Mouse (Mus musculus): ENCODE measurements at regions not wholly inside any gene's neighbourhood (a gene's known extent, or its start where the extent isn't known, plus 50 kb on each side); places are given as distances from the start of the nearest gene placed in this dataset.
A peak's percentile ranks its signal among the peaks of the same experiment; 100 is the strongest.

- no peak for DNase-seq
Measured at GRCm38 (mm10) chr16:27878499-27878898, 489.8 kb downstream of the Ccdc50 start.

- DNase-seq, result no peak
Measured at GRCm38 (mm10) chr16:27878950-27879349, 490.3 kb downstream of the Ccdc50 start.

GRCm38 (mm10) chr16:27884363-27884762 lies 495.7 kb downstream of the Ccdc50 start:
- no peak for DNase-seq

DNA sequence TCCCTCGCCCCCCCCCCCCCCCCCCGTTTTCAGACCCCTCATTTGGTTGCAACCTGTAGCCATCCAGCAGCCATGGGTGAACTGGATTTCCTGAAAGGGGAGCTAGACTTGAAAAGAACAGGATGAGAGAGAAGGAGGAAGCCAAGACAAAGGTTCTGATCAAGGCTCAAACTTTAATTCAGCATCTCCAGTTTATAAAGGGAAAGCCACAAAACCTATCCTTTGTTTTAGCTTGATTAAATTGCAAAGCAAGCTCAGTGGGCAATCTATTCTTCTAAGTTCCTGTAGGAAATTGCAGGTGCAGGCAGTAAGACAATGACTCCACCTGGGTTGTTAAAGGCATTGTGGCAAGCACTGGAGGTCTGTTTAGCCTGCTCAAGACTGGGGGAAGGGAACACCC lies 517.4 kb downstream of the Ccdc50 start:
- DNase-seq, result no peak

DNA sequence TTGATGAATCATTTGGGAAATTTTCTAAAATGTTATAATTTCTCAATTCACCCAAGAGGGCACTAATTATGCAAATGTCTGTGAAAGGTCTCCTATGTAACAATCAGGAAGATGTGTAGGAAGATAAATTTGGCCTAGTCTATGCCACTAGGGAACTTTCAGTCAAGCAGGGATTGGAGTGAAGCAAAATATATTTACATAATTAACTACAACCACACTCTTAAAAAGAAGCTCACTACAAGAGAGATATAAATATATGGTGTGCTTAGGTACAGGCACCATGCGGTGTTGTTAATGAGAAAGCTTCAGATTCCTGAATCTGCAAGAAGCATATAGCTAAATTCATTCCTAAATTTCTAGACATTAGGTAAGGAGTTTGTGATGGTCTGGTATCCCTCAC lies 526.8 kb downstream of the Ccdc50 start:
- no peak for DNase-seq

DNA sequence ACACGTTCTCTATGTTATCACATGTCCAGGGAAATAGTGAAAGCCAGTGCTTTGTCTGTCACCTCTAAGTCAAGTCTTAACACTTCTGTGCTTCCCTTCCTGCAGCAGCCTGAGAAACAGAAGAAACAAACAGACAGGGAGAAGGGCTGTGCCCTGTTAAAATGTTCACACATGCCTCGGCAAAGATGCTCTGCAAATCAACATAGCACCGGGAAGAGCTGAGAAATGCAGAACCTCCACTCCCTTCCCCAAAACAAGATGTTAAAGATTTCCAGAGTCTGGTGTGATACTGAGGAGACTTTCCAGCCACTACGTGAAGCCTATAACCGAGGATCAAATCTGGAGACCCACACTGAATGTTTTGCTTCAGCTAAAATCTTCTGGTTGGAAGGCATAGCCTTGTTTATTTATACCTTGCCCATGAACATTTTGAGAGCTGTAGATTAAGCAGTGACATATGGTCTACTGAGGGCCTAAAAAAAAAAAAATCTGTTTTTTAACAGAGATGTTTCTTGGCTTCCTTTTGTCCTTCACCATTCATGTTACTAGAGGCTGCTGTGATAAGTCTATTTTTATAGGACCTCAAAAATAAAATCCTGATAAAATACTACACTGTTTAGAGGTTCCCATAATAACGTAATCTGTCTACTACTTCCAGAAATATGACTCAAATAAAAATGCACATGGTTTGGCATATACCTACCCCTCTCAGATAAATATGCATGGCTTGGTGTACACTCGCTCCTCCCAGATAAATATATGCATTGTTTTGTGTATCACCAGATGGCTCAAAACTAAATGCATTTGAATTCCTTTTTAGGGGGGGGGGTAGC lies 537.1 kb downstream of the Ccdc50 start:
- DNase-seq, result peak; percentile 1

DNA sequence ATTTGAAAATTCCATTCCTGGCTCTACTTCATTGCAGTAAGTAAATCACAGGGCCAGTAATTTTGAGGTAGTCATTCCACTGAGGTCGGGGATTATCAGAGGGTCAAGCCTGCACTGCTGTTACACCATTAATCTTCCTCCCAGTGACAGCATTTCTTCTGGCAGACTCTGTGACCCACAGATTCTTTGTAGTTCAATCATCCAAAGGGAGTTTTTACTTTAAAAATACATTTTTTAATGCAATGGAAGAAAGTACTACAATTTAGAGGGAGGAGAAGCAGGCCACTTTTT lies 537.6 kb downstream of the Ccdc50 start:
- no peak for DNase-seq

DNA sequence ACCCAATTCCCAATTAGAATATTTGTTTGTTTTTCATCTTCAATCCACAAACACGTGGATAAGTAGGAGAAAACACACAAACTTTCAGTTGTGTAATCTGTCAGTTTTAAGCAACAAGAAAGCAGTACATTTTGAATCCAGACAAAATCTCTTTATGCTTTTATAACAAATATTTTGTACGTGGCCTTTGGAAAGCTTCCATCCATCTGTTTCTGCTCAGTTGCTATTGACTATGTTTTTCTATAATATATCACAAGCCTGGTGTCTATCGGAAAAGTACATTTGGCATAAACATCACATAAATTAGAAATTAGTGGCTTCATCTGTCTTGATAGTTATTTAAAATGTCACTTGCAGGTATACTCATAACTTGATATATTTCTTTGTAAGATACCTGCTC lies 560.6 kb downstream of the Ccdc50 start:
- no peak for DNase-seq

- peak; percentile 46 for DNase-seq
Measured at GRCm38 (mm10) chr16:27949811-27950210, 561.1 kb downstream of the Ccdc50 start.

- no peak for DNase-seq
Measured at GRCm38 (mm10) chr16:27962811-27963210, 574.1 kb downstream of the Ccdc50 start.

- DNase-seq, result no peak
Measured at GRCm38 (mm10) chr16:27978730-27979440, 590.2 kb downstream of the Ccdc50 start.

- DNase-seq, result no peak
Measured at GRCm38 (mm10) chr16:28015276-28015897, 626.7 kb downstream of the Ccdc50 start.

GRCm38 (mm10) chr16:28018311-28018710 lies 629.6 kb downstream of the Ccdc50 start:
- DNase-seq, result no peak

GRCm38 (mm10) chr16:28038954-28039353 lies 650.3 kb downstream of the Ccdc50 start:
- DNase-seq, result no peak

GRCm38 (mm10) chr16:28043046-28043445 lies 654.4 kb downstream of the Ccdc50 start:
- no peak for DNase-seq

DNA sequence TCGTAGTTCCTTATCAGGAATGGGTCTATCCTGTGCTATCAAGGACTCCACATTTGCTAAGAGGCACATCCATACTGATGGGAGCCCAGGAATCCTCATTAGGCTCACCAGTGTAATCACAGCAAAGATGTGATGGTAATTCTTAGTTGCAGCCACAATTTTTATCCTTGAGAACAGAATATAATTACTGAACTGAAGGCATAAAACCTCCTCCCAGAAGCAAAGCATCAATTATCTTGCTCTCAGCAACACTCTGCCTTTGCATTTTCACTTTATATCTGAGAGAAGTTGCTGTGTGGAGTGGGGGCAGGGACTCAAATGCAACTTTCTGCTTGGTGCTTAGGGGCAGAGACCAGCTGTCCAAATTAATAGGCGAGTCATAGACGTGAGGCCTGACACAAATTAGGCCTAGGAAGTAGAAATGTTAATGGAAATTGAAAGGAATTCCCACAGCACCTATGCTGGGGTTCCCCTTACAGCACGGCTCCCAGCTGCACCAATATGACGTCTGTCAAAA lies 676.2 kb downstream of the Ccdc50 start:
- DNase-seq, result no peak

GRCm38 (mm10) chr16:28082891-28083649 lies 669.8 kb downstream of the Fgf12 start:
- DNase-seq, result no peak

DNA sequence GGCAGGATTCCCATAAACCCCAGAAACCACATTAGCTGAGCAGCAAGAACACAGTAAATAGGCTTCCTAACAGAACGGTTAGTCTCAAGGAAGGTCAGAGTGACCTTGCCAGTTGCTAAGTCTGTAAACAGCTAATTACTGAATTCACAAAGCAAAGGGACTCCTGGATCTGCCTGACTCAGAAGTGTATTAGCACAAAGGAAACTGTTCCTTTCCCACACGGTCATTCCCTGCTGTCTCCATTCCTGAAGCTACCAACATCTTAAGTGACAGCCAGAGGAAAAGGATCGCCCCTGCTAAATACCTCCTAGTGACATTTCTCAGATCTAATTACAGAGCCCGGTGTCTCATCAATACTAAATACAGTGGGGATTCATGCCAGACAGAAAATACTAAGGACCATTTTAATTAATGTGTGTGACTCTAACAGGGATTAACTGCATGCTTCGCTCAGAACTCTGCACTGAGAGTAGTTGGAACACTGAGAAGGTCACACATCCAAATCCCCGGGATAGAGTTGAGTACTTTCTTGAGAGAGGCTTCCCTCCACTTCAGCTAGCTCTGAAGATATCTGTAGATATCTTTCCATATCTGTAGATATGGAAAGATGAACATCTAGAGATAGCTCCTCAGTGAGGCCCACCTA lies 663.3 kb downstream of the Fgf12 start:
- DNase-seq, result peak; percentile 14

DNA sequence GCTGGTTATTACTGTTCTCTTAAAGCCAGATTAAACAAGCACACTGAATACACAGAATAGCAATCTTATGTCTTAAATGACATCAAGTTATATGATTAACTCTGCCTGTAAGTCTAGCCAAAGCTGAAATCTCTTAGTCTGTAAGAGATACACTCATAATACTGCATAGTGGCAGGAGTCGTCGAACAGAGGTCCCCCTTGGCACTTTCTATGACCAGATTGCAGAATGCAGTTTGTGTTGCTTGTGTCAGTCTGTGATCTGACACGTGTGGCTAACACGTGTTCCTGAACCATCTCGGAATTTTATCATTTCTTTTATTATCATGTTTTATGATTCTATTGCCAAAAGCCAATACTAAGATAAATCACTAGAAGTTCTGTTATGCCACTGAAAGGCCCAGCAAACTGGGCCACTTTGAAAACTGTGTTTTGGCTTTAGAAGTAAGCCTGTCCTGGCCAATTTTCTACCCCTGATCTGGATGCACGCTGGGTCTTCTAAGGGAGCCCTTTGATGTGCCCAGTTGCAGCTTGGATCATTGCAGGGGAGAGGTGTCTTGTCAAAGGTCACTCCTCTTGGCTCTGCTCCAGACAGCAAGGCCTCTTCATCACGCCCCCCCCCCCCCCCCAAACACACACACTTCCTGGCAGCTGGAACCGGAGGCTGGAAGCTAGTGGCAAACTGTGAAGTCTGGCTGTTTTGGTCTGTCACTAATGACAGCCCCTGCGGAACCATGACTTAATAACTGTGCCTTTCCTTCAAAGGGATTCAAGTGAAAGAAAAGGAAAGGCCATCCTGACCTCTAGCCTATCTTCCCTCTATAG lies 648.4 kb downstream of the Fgf12 start:
- DNase-seq, result no peak

- DNase-seq, result no peak
Measured at GRCm38 (mm10) chr16:28105085-28105484, 647.8 kb downstream of the Fgf12 start.

DNA sequence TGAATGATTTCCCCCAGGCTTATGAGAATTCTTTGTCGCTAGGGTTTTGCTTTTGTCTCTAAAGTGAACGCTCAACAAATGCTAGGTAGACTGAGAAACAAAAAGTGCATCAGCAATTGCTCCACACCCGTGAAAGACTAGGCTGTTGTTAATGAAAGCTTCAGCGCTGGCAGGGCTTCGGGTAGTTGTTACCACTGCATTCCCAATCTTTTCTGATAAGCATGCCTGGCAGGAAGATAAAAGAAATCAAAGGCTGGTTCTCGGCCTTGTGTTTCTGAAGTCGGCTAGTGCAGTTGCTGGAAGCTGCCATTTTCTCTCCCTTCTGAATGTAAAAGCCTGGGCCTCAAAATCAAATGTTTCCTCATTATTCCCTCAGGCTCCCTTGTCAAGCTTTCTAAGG lies 647.0 kb downstream of the Fgf12 start:
- no peak for DNase-seq

DNA sequence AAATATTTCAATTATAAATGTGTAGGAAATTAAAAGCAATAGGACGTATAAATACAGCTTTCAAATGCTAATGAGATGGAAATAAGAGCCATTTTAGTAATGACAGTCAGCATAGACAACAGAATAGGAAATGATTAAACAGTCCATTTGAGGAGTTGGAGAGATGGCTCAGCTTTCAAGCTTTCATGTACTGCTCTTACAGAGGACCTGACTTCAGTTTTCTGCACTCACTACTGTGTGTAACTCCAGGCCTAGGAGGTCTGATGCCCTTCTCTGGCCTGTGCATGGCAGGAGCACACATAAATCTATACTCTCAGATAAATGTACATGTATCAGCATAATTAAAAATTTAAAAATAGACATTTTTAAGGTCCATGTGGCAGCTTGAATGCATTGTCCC lies 643.1 kb downstream of the Fgf12 start:
- DNase-seq, result no peak

All from layer of hippocampus, adult 9-11 months (tissue).